Mouse (Mus musculus) forebrain, embryonic 13.5 days (tissue): ENCODE results near the gene Cisd2. TPM values are rescaled to one million over a fixed set of nuclear protein-coding genes. Genes with fewer than 3 reads are reported as not detected.
A peak's percentile ranks its signal among the peaks of the same experiment; 100 is the strongest.

Source experiments
- ATAC-seq: fragments of 200-750 bp; cut with Nextera tagmentation; 2 replicates; pipeline ENCODE4 v1.8.0; 2017
- H3K27ac ChIP-seq: fragments of 300-500 bp; sonication (generic); 2 replicates; pipeline ENCODE4 v1.5.1; 2015; ENCODE audit warnings: inconsistent platforms, mild to moderate bottlenecking, moderate library complexity
- H3K27me3 ChIP-seq: fragments of 300-500 bp; sonication (generic); 2 replicates; pipeline ENCODE4 v1.6.1; 2015; ENCODE audit warnings: mild to moderate bottlenecking, inconsistent platforms
- H3K36me3 ChIP-seq: fragments of 300-500 bp; sonication (generic); 2 replicates; pipeline ENCODE4 v1.6.1; 2015; ENCODE audit warnings: mild to moderate bottlenecking, inconsistent platforms; ENCODE audit not compliant: poor library complexity, severe bottlenecking
- H3K4me1 ChIP-seq: fragments of 300-500 bp; sonication (generic); 2 replicates; pipeline ENCODE4 v1.6.1; 2015; ENCODE audit warnings: inconsistent platforms
- H3K4me2 ChIP-seq: fragments of 300-500 bp; sonication (generic); 2 replicates; pipeline ENCODE4 v1.6.1; 2015; ENCODE audit warnings: inconsistent platforms, mild to moderate bottlenecking, moderate library complexity
- H3K4me3 ChIP-seq: fragments of 300-500 bp; sonication (generic); 2 replicates; pipeline ENCODE4 v1.5.1; 2015; ENCODE audit warnings: mild to moderate bottlenecking, inconsistent platforms
- H3K9ac ChIP-seq: fragments of 300-500 bp; sonication (generic); 2 replicates; pipeline ENCODE4 v1.6.1; 2015; ENCODE audit warnings: mild to moderate bottlenecking, inconsistent platforms
- H3K9me3 ChIP-seq: fragments of 300-500 bp; sonication (generic); replicated peaks from 2 replicates; pipeline ENCODE4 v1.6.1; 2016; ENCODE audit warnings: inconsistent platforms
- WGBS: fragments of 180-500 bp; shearing (Covaris S2); methylation state at CpG from one replicate; pipeline ENCODE4 v1.1.7; 2015; 5-methylcytosine and 5-hydroxymethylcytosine counted together
- polyA plus RNA-seq: library from polyadenylated mRNA; unstranded; fragments of >200 nt; fragmentation: Nextera tagmentation; extraction: Ambion mirVana; gene quantifications from 2 replicates; pipeline ENCODE4 v1.2.1, GENCODE M21; 2015

Gene Cisd2
- polyA plus RNA-seq, 1 experiment from 2014 or later: 77.3 TPM

GRCm38 (mm10) chr3:135437758-135438495 lies 14.2 kb upstream of the Cisd2 start, which contains the start of gene Ube2d3:
Gene Ube2d3 (plus strand): TSS chr3:135438149.
- Histone ChIP-seq H3K4me1 (peaks cover 29% of the 10 kb centered on the region), H3K9me3 (no peaks in the 10 kb centered on the region), H3K27ac (peak within 1 kb of the TSS; percentile 100), H3K9ac (peak within 1 kb of the TSS; percentile 96), H3K36me3 (0 out of 2 replicates have a peak, but pooled peaks cover 3% of the 10 kb centered on the region), H3K4me3 (peak within 1 kb of the TSS; percentile 97), H3K4me2 (peak within 1 kb of the TSS; percentile 97), H3K27me3 (no peaks in the 10 kb centered on the region)
- under 1% methylated on average over 55 of the region's 56 CpGs for WGBS
- peak; percentile 95 for ATAC-seq

GRCm38 (mm10) chr3:135436901-135437616 lies 13.3 kb upstream of the Cisd2 start:
- Histone ChIP-seq H3K4me2 (peak overlapping the region; percentile 64), H3K9ac (peak overlapping the region; percentile 71), H3K36me3 (0 out of 2 replicates have a peak, but pooled peaks cover 3% of the 10 kb centered on the region), H3K9me3 (no peaks in the 10 kb centered on the region), H3K27me3 (no peaks in the 10 kb centered on the region), H3K4me3 (peak overlapping the region; percentile 97), H3K4me1 (peaks cover 28% of the 10 kb centered on the region), H3K27ac (peak overlapping the region; percentile 100)
- 36% methylated on average over 14 of the region's 14 CpGs for WGBS
- ATAC-seq: no peak

GRCm38 (mm10) chr3:135422856-135423607 lies 693 bp downstream of the Cisd2 start:
- Histone ChIP-seq H3K9ac (peak overlapping the region; percentile 87), H3K4me2 (peak overlapping the region; percentile 83), H3K4me3 (peak overlapping the region; percentile 73), H3K27me3 (no peaks in the 10 kb centered on the region), H3K27ac (peak overlapping the region; percentile 92), H3K9me3 (no peaks in the 10 kb centered on the region), H3K36me3 (no peaks in the 10 kb centered on the region), H3K4me1 (peaks cover 27% of the 10 kb centered on the region)
- under 1% methylated on average over 84 of the region's 103 CpGs for WGBS
- peak; percentile 98 for ATAC-seq

- H3K27ac ChIP-seq: peak overlapping the region; percentile 92
- 26% methylated on average over 8 of the region's 8 CpGs for WGBS
- H3K9me3 ChIP-seq: no peaks in the 10 kb centered on the region
- peak overlapping the region; percentile 87 for H3K9ac ChIP-seq
- H3K4me2 ChIP-seq: peak overlapping the region; percentile 83
- peaks cover 27% of the 10 kb centered on the region for H3K4me1 ChIP-seq
- no peak for ATAC-seq
- peak overlapping the region; percentile 73 for H3K4me3 ChIP-seq
- no peaks in the 10 kb centered on the region for H3K27me3 ChIP-seq
- no peaks in the 10 kb centered on the region for H3K36me3 ChIP-seq
These were observed 1.4 kb downstream of the Cisd2 start for GRCm38 (mm10) chr3:135422232-135422855.

- ATAC-seq: no peak
These were observed 2.5 kb downstream of the Cisd2 start for GRCm38 (mm10) chr3:135421310-135421594.

GRCm38 (mm10) chr3:135420542-135421309 lies 3.0 kb downstream of the Cisd2 start:
- Histone ChIP-seq H3K27me3 (no peaks in the 10 kb centered on the region), H3K9ac (0 out of 2 replicates have a peak overlapping the region, but pooled peaks have one; percentile 8), H3K27ac (no peak overlapping the region), H3K4me2 (no peak overlapping the region), H3K4me1 (peaks cover 27% of the 10 kb centered on the region), H3K4me3 (no peak overlapping the region), H3K36me3 (peaks cover 7% of the 10 kb centered on the region), H3K9me3 (no peaks in the 10 kb centered on the region)
- whole genome bisulfite sequencing: 89% methylated on average over 9 of the region's 9 CpGs
- ATAC-seq: no peak

More at GRCm38 (mm10) chr3:135421310-135421594, 2.5 kb downstream of the Cisd2 start:
- Histone ChIP-seq H3K4me1 (peaks cover 27% of the 10 kb centered on the region), H3K4me2 (no peak overlapping the region), H3K9ac (0 out of 2 replicates have a peak overlapping the region, but pooled peaks have one; percentile 8), H3K9me3 (no peaks in the 10 kb centered on the region), H3K36me3 (peaks cover 5% of the 10 kb centered on the region), H3K27ac (no peak overlapping the region), H3K27me3 (no peaks in the 10 kb centered on the region), H3K4me3 (no peak overlapping the region)

- H3K27ac ChIP-seq: no peak overlapping the region
- H3K9me3 ChIP-seq: no peaks in the 10 kb centered on the region
- H3K27me3 ChIP-seq: no peaks in the 10 kb centered on the region
- H3K4me2 ChIP-seq: no peak overlapping the region
- no peak for ATAC-seq
- peaks cover 17% of the 10 kb centered on the region for H3K4me1 ChIP-seq
- H3K9ac ChIP-seq: no peak overlapping the region
- peaks cover 7% of the 10 kb centered on the region for H3K36me3 ChIP-seq
- no peak overlapping the region for H3K4me3 ChIP-seq
- WGBS: 89% methylated on average over 3 of the region's 3 CpGs
These were observed 5.9 kb downstream of the Cisd2 start for GRCm38 (mm10) chr3:135417799-135418198.

GRCm38 (mm10) chr3:135417245-135417644 lies 6.5 kb downstream of the Cisd2 start:
- peaks cover 7% of the 10 kb centered on the region for H3K36me3 ChIP-seq
- no peak overlapping the region for H3K4me3 ChIP-seq
- H3K4me1 ChIP-seq: peaks cover 15% of the 10 kb centered on the region
- no peaks in the 10 kb centered on the region for H3K27me3 ChIP-seq
- no peak overlapping the region for H3K27ac ChIP-seq
- 85% methylated on average over 3 of the region's 3 CpGs for WGBS
- H3K9me3 ChIP-seq: no peaks in the 10 kb centered on the region
- H3K9ac ChIP-seq: no peak overlapping the region
- no peak for ATAC-seq
- no peak overlapping the region for H3K4me2 ChIP-seq

GRCm38 (mm10) chr3:135411824-135412223 lies 11.9 kb downstream of the Cisd2 start:
- Histone ChIP-seq H3K27me3 (no peaks in the 10 kb centered on the region), H3K9ac (no peak overlapping the region), H3K4me2 (no peak overlapping the region), H3K36me3 (peaks cover 29% of the 10 kb centered on the region), H3K4me3 (no peak overlapping the region), H3K9me3 (no peaks in the 10 kb centered on the region), H3K27ac (no peak overlapping the region), H3K4me1 (0 out of 2 replicates have a peak, but pooled peaks cover 4% of the 10 kb centered on the region)
- no peak for ATAC-seq
- WGBS: 57% methylated on average over 9 of the region's 9 CpGs

GRCm38 (mm10) chr3:135411056-135411455 lies 12.7 kb downstream of the Cisd2 start:
- Histone ChIP-seq H3K4me2 (no peak overlapping the region), H3K27me3 (no peaks in the 10 kb centered on the region), H3K4me1 (0 out of 2 replicates have a peak, but pooled peaks cover 4% of the 10 kb centered on the region), H3K9me3 (no peaks in the 10 kb centered on the region), H3K4me3 (no peak overlapping the region), H3K27ac (no peak overlapping the region), H3K36me3 (peaks cover 28% of the 10 kb centered on the region), H3K9ac (no peak overlapping the region)
- no peak for ATAC-seq
- 91% methylated on average over 12 of the region's 12 CpGs for WGBS

GRCm38 (mm10) chr3:135409219-135409618 lies 14.5 kb downstream of the Cisd2 start:
- ATAC-seq: no peak
- no peaks in the 10 kb centered on the region for H3K9me3 ChIP-seq
- H3K36me3 ChIP-seq: peaks cover 37% of the 10 kb centered on the region
- H3K4me2 ChIP-seq: no peak overlapping the region
- 0 out of 2 replicates have a peak, but pooled peaks cover 4% of the 10 kb centered on the region for H3K4me1 ChIP-seq
- 97% methylated on average over 5 of the region's 5 CpGs for WGBS
- no peaks in the 10 kb centered on the region for H3K27me3 ChIP-seq
- H3K9ac ChIP-seq: no peak overlapping the region
- no peak overlapping the region for H3K4me3 ChIP-seq
- H3K27ac ChIP-seq: no peak overlapping the region
